Mouse (Mus musculus): ENCODE results near the gene Tbk1. TPM values are rescaled to one million over a fixed set of nuclear protein-coding genes. Genes with fewer than 3 reads are reported as not detected.
A peak's percentile ranks its signal among the peaks of the same experiment; 100 is the strongest.

The Tbk1 gene
- total RNA-seq, 2 experiments from 2014 or later = 32.4 to 38.4 TPM

- DNase-seq = no peak
These were observed 44.4 kb downstream of the Tbk1 start for GRCm38 (mm10) chr10:121542156-121542555.

GRCm38 (mm10) chr10:121534995-121535394 lies 51.6 kb downstream of the Tbk1 start:
- DNase-seq = no peak

- peak; percentile 75 for DNase-seq
These were observed 53.3 kb downstream of the Tbk1 start for GRCm38 (mm10) chr10:121533137-121533872.

- no peak for DNase-seq
These were observed 55.0 kb downstream of the Tbk1 start for GRCm38 (mm10) chr10:121531541-121531940.

- DNase-seq = no peak
These were observed 56.1 kb downstream of the Tbk1 start for GRCm38 (mm10) chr10:121530365-121531003.

- no peak for DNase-seq
These were observed 57.3 kb downstream of the Tbk1 start for GRCm38 (mm10) chr10:121529261-121529660.

GRCm38 (mm10) chr10:121528470-121528869 lies 58.1 kb downstream of the Tbk1 start:
- no peak for DNase-seq

GRCm38 (mm10) chr10:121527114-121527513 lies 59.5 kb downstream of the Tbk1 start:
- DNase-seq = no peak

GRCm38 (mm10) chr10:121520923-121521585 lies 65.5 kb downstream of the Tbk1 start:
- no peak for DNase-seq

GRCm38 (mm10) chr10:121519710-121520109 lies 66.9 kb downstream of the Tbk1 start:
- no peak for DNase-seq

- DNase-seq = peak; percentile 91
These were observed 70.5 kb downstream of the Tbk1 start for GRCm38 (mm10) chr10:121516008-121516600.

GRCm38 (mm10) chr10:121509751-121510643 lies 76.6 kb downstream of the Tbk1 start:
- peak; percentile 66 for DNase-seq

- DNase-seq = no peak
These were observed 78.6 kb downstream of the Tbk1 start for GRCm38 (mm10) chr10:121507755-121508544.

- peak; percentile 72 for DNase-seq
These were observed 79.6 kb downstream of the Tbk1 start for GRCm38 (mm10) chr10:121506731-121507583.

GRCm38 (mm10) chr10:121505929-121506328 lies 80.7 kb downstream of the Tbk1 start:
- DNase-seq = no peak

- DNase-seq = peak; percentile 86
These were observed 81.3 kb downstream of the Tbk1 start for GRCm38 (mm10) chr10:121504973-121505911.

GRCm38 (mm10) chr10:121501160-121501559 lies 85.4 kb downstream of the Tbk1 start:
- DNase-seq = no peak

GRCm38 (mm10) chr10:121500034-121500433 lies 86.6 kb downstream of the Tbk1 start:
- DNase-seq = peak; percentile 22

- DNase-seq = no peak
These were observed 87.5 kb downstream of the Tbk1 start for GRCm38 (mm10) chr10:121499063-121499462.
